Mouse (Mus musculus): ENCODE measurements around the gene Apbb2. TPM values are rescaled to one million over a fixed set of nuclear protein-coding genes. Genes with fewer than 3 reads are reported as not detected.

Apbb2 gene
- polyA plus RNA-seq, 1 experiment from 2014 or later: 39.3 TPM

DNA sequence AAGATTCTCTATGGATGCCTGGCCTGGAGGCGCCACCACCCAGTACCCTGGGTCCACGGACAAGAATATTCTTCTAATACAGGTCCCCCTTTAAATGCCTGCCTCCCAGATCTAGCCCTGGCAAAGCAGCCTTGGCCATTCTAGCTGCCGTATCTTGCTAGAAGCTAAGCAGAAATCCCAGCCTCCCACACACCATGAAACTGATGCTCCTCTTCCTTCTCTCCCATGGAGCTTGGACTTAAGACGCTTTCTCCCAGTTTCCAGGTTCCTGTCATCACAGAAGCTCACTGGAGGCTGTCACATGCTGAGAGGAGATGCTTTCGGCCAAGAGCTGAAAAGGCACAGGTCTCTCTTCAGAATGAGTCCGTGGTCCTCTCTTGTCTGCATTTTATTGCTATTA, 213.3 kb downstream of the Apbb2 start:
- 87% methylated on average over 6 of the region's 6 CpGs for whole genome bisulfite sequencing
- ATAC-seq (replicated peaks; ENCODE audit: low FRiP score, low TSS enrichment, low read depth): no peak
- DNase-seq (ENCODE audit: low spot score): no peak

DNA sequence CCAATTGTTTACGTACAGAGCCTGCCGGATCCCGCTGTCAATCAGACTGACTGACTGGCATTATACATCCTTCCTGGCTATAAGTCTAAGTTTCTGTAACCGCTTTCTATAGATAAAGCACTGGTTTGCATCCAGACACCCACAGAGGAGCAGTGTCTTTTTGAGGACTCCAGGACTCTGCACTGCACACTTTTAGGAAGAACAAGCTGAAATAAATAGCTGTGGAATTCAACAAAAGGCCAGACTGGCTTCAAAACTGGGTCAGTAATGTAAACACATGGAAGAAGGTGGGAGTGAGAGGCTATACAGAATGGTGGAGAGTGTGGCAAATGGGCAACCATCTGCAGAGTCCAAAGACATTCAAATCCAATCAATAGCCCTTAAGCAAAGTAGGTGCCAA, 218.0 kb downstream of the Apbb2 start:
- no peaks in the 10 kb centered on the region for H3K36me3 ChIP-seq (ENCODE audit: control insufficient read depth, insufficient read depth, low read length)
- no peak overlapping the region for H3K4me3 ChIP-seq (ENCODE audit: low read depth, low read length)
- DNase-seq (ENCODE audit: low spot score): no peak

More for the DNA sequence above, 213.3 kb downstream of the Apbb2 start:
- H3K9me3 ChIP-seq (ENCODE audit: control insufficient read depth, low read length): no peaks in the 10 kb centered on the region
- H3K27ac ChIP-seq (ENCODE audit: low read depth): no peak overlapping the region
- H3K36me3 ChIP-seq (ENCODE audit: control insufficient read depth, insufficient read depth, low read length): no peaks in the 10 kb centered on the region
- H3K4me2 ChIP-seq (ENCODE audit: low read length): no peak overlapping the region
- no peak overlapping the region for H3K9ac ChIP-seq (ENCODE audit: low read length)
- H3K4me1 ChIP-seq (replicated peaks; ENCODE audit: control insufficient read depth, insufficient read depth, low read length): no peaks in the 10 kb centered on the region
- no peak overlapping the region for H3K4me3 ChIP-seq (ENCODE audit: low read depth, low read length)
- H3K27me3 ChIP-seq (replicated peaks; ENCODE audit: control insufficient read depth, insufficient read depth, low read length): no peaks in the 10 kb centered on the region

DNA sequence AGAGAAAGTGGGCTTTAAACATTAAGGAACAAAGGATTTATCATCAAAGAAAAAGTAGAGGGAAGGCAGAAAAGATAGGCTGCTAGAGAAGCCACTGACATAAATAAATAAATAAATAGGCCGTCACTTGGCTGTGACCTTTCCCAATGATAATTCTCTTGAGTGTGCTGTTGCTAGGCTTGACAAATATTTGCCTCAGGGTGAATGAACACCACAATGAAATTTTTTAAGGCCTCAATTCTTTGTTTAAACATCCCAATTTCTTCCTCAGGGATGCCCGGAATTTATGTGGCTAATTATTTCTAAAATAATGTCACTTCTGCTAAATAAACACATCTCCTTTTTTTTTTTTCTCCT, 219.3 kb downstream of the Apbb2 start:
- 57% methylated on average over 2 of the region's 2 CpGs for WGBS
- H3K4me1 ChIP-seq (replicated peaks; ENCODE audit: control insufficient read depth, insufficient read depth, low read length): no peaks in the 10 kb centered on the region
- ATAC-seq (replicated peaks; ENCODE audit: low FRiP score, low TSS enrichment, low read depth): no peak
- H3K4me2 ChIP-seq (ENCODE audit: low read length): no peak overlapping the region
- H3K36me3 ChIP-seq (ENCODE audit: control insufficient read depth, insufficient read depth, low read length): no peaks in the 10 kb centered on the region
- no peaks in the 10 kb centered on the region for H3K27me3 ChIP-seq (replicated peaks; ENCODE audit: control insufficient read depth, insufficient read depth, low read length)
- H3K4me3 ChIP-seq (ENCODE audit: low read depth, low read length): no peak overlapping the region
- H3K9ac ChIP-seq (ENCODE audit: low read length): no peak overlapping the region
- no peak overlapping the region for H3K27ac ChIP-seq (ENCODE audit: low read depth)
- no peak for DNase-seq (ENCODE audit: low spot score)
- no peaks in the 10 kb centered on the region for H3K9me3 ChIP-seq (ENCODE audit: control insufficient read depth, low read length)

More for the DNA sequence above, 218.0 kb downstream of the Apbb2 start:
- no peak for ATAC-seq (replicated peaks; ENCODE audit: low FRiP score, low TSS enrichment, low read depth)
- Histone ChIP-seq H3K27me3 (replicated peaks; ENCODE audit: control insufficient read depth, insufficient read depth, low read length) (no peaks in the 10 kb centered on the region), H3K4me2 (ENCODE audit: low read length) (no peak overlapping the region), H3K9me3 (ENCODE audit: control insufficient read depth, low read length) (no peaks in the 10 kb centered on the region), H3K4me1 (replicated peaks; ENCODE audit: control insufficient read depth, insufficient read depth, low read length) (no peaks in the 10 kb centered on the region), H3K27ac (ENCODE audit: low read depth) (no peak overlapping the region), H3K9ac (ENCODE audit: low read length) (no peak overlapping the region)
- 89% methylated on average over 4 of the region's 4 CpGs for WGBS

DNA sequence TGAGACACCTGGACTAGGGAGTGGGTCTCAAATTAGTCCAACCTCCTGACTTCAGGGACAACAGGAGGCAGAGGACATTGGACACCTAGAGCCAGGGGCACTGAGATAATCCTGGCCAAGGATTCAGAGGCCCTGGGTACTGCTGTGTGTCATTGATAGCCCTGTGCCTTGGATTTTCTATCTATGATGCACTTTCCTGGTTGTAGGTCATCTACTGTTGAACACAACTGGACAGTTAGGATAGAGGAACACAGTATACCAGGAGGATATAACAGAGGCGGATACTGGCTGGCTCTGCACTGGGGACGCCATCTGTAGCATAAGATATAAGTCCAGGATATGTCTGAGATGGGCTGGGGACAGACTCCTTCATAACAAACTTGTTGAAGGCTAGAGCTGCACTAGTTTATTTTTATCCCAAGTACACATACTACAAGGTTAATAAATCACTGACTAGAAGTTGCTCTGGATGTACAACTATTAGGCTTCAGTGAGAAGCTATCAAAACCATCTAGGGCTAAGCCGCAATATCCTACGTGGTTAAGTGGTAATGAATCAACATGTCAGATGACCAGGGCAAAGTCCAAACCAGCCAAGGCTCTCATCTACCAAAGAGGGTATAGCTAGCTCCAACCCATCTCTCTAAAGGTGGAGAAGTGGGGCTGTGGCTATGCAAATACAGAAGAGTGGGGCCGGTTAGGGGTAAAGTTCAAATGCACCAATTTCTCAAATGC, 219.9 kb downstream of the Apbb2 start:
- Histone ChIP-seq H3K4me1 (replicated peaks; ENCODE audit: control insufficient read depth, insufficient read depth, low read length) (no peaks in the 10 kb centered on the region), H3K9me3 (ENCODE audit: control insufficient read depth, low read length) (no peaks in the 10 kb centered on the region), H3K27ac (ENCODE audit: low read depth) (no peak overlapping the region), H3K4me2 (ENCODE audit: low read length) (no peak overlapping the region), H3K36me3 (ENCODE audit: control insufficient read depth, insufficient read depth, low read length) (no peaks in the 10 kb centered on the region), H3K27me3 (replicated peaks; ENCODE audit: control insufficient read depth, insufficient read depth, low read length) (no peaks in the 10 kb centered on the region), H3K9ac (ENCODE audit: low read length) (no peak overlapping the region), H3K4me3 (ENCODE audit: low read depth, low read length) (no peak overlapping the region)
- peak; percentile 75 for ATAC-seq (replicated peaks; ENCODE audit: low FRiP score, low TSS enrichment, low read depth)
- WGBS: 72% methylated on average over 5 of the region's 5 CpGs
- DNase-seq (ENCODE audit: low spot score): no peak

DNA sequence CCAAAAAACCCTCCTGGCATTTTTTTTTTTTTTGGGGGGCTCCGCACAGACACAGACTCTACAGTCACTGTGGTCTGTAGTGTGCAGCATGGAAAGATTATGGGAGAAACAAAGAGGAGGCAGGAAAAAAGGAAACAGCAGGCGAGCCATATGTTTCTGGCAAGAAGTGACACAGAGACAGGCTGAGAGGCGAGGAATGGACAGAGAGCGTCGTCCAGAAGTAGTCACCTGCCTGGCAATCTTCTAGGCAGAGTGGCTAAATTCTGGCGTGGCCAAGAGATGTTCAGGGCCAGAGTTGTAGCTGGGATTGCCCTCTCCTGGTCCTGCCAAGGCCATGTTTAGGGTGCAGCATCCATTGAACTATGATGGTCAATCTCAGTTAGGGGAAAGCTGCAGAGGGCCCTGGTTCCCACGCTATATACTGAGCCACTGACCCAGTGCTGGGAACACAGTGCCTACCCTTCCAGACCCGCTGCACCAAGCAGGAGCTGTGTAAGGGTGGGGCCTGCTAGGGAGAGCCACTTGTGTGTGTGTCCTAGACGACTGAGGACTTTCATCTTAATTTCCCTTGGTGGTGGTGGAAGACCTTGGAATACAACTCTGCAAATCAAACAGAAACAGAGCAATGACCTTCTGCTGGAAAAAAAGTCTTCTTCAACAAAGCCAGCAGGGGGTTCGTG, 224.7 kb downstream of the Apbb2 start:
- Histone ChIP-seq H3K27ac (ENCODE audit: low read depth) (no peak overlapping the region), H3K4me1 (replicated peaks; ENCODE audit: control insufficient read depth, insufficient read depth, low read length) (no peaks in the 10 kb centered on the region), H3K27me3 (replicated peaks; ENCODE audit: control insufficient read depth, insufficient read depth, low read length) (no peaks in the 10 kb centered on the region), H3K9ac (ENCODE audit: low read length) (no peak overlapping the region), H3K4me3 (ENCODE audit: low read depth, low read length) (no peak overlapping the region), H3K4me2 (ENCODE audit: low read length) (no peak overlapping the region), H3K36me3 (ENCODE audit: control insufficient read depth, insufficient read depth, low read length) (no peaks in the 10 kb centered on the region), H3K9me3 (ENCODE audit: control insufficient read depth, low read length) (no peaks in the 10 kb centered on the region)
- 82% methylated on average over 10 of the region's 10 CpGs for WGBS
- no peak for ATAC-seq (replicated peaks; ENCODE audit: low FRiP score, low TSS enrichment, low read depth)
- DNase-seq (ENCODE audit: low spot score): no peak

DNA sequence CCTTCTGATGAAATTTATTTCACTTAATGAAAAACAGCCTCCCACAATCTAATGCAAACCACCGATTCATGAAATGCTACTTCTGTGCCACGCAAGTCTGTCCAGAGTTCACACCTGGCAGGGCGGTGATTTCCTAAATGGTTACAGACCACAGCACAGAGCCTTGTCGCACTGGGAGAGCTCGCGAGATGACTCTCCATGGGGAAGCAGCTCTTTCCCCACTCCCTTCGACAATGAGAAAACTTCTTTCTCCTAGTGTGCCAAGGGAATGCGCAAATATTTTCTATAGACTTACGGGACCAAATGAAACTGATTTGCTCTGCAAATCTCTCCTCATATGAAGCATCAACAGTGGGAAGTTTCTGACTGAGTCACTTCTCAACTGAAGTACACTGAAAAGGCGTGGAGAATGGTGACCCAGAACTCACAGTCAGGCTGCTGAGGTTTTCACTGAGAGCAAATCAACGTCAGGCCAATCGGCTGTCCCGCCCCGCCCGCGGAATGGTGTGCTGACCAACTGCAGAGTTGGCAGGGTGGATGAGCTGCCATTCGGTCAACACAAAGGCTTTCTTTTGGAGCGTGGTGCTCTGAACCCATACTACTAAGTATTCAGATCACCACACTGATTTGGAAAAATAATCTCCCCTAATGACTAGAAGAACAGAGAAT, 225.6 kb downstream of the Apbb2 start:
- ATAC-seq (replicated peaks; ENCODE audit: low FRiP score, low TSS enrichment, low read depth): no peak
- Histone ChIP-seq H3K36me3 (ENCODE audit: control insufficient read depth, insufficient read depth, low read length) (no peaks in the 10 kb centered on the region), H3K27ac (ENCODE audit: low read depth) (no peak overlapping the region), H3K9ac (ENCODE audit: low read length) (no peak overlapping the region), H3K4me1 (replicated peaks; ENCODE audit: control insufficient read depth, insufficient read depth, low read length) (no peaks in the 10 kb centered on the region), H3K4me2 (ENCODE audit: low read length) (no peak overlapping the region), H3K4me3 (ENCODE audit: low read depth, low read length) (no peak overlapping the region), H3K9me3 (ENCODE audit: control insufficient read depth, low read length) (no peaks in the 10 kb centered on the region), H3K27me3 (replicated peaks; ENCODE audit: control insufficient read depth, insufficient read depth, low read length) (no peaks in the 10 kb centered on the region)
- DNase-seq (ENCODE audit: low spot score): no peak
- 72% methylated on average over 18 of the region's 18 CpGs for WGBS

DNA sequence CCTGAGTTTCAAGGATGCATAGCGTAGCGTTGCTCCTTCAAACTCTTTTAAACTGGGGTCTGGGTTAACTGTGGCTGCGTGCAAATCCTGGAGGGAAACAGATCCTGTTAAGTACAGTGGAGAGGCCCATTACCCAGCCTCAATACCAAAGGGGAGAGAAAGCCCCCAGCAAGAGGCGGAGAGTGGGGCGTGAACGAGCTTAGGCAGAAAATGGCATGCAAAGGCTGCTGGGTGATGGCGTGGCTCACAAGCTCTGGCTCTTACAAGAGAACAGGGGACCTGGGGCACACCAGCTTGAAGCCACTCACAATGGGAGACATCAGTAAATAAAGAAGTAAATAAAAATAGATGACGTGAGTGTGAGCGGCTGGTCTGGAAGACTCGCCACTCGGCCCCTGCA, 226.8 kb downstream of the Apbb2 start:
- no peaks in the 10 kb centered on the region for H3K9me3 ChIP-seq (ENCODE audit: control insufficient read depth, low read length)
- H3K36me3 ChIP-seq (ENCODE audit: control insufficient read depth, insufficient read depth, low read length): no peaks in the 10 kb centered on the region
- H3K27ac ChIP-seq (ENCODE audit: low read depth): no peak overlapping the region

DNA sequence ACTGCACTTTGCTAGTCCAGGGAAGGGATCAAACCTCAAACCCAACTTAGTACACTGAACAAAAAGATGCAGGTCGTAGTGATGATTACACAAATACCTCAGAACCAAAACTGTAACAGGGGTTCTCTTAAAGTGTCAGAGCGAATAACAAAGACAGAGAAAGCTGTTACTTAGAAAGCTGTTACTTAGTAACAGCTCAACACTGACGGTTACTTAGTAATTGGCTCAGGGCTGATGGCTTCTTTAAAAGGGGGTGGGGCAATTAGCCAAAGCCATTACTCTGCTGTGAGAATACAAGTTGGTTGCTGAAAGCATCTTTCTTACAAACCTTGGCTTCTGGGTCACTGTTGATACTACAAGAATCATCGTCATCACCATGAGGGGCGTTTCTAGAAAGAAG, 227.3 kb downstream of the Apbb2 start:
- 81% methylated on average over 5 of the region's 5 CpGs for WGBS
- Histone ChIP-seq H3K9me3 (ENCODE audit: control insufficient read depth, low read length) (no peaks in the 10 kb centered on the region), H3K27me3 (replicated peaks; ENCODE audit: control insufficient read depth, insufficient read depth, low read length) (no peaks in the 10 kb centered on the region), H3K4me1 (replicated peaks; ENCODE audit: control insufficient read depth, insufficient read depth, low read length) (no peaks in the 10 kb centered on the region), H3K27ac (ENCODE audit: low read depth) (no peak overlapping the region), H3K36me3 (ENCODE audit: control insufficient read depth, insufficient read depth, low read length) (no peaks in the 10 kb centered on the region), H3K4me2 (ENCODE audit: low read length) (no peak overlapping the region), H3K4me3 (ENCODE audit: low read depth, low read length) (no peak overlapping the region), H3K9ac (ENCODE audit: low read length) (no peak overlapping the region)
- DNase-seq (ENCODE audit: low spot score) (no peak), ATAC-seq (replicated peaks; ENCODE audit: low FRiP score, low TSS enrichment, low read depth) (no peak)

More for the DNA sequence above, 226.8 kb downstream of the Apbb2 start:
- WGBS: 90% methylated on average over 11 of the region's 11 CpGs
- Histone ChIP-seq H3K4me1 (replicated peaks; ENCODE audit: control insufficient read depth, insufficient read depth, low read length) (no peaks in the 10 kb centered on the region), H3K9ac (ENCODE audit: low read length) (no peak overlapping the region), H3K27me3 (replicated peaks; ENCODE audit: control insufficient read depth, insufficient read depth, low read length) (no peaks in the 10 kb centered on the region), H3K4me3 (ENCODE audit: low read depth, low read length) (no peak overlapping the region), H3K4me2 (ENCODE audit: low read length) (no peak overlapping the region)
- no peak for ATAC-seq (replicated peaks; ENCODE audit: low FRiP score, low TSS enrichment, low read depth)
- no peak for DNase-seq (ENCODE audit: low spot score)
